Mouse (Mus musculus): ENCODE measurements around the gene Baiap2l1. TPM values are rescaled to one million over a fixed set of nuclear protein-coding genes. Genes with fewer than 3 reads are reported as not detected.
"Not testable (repeated sequence)": the region's sequence is repeated elsewhere in the genome, so short reads cannot be mapped to it uniquely, and the experiment has no call there.

Gene Baiap2l1
- total RNA-seq, 2 experiments from 2014 or later = not detected

GRCm38 (mm10) chr5:144352250-144353047 lies 5.5 kb downstream of the Baiap2l1 start:
- no peak for ATAC-seq (replicated peaks; ENCODE audit: poor library complexity, severe bottlenecking)

GRCm38 (mm10) chr5:144351185-144351584 lies 6.7 kb downstream of the Baiap2l1 start:
- no peak for ATAC-seq (replicated peaks; ENCODE audit: poor library complexity, severe bottlenecking)

- no peak for ATAC-seq (replicated peaks; ENCODE audit: poor library complexity, severe bottlenecking)
These were observed 13.3 kb downstream of the Baiap2l1 start for GRCm38 (mm10) chr5:144344592-144344991.

GRCm38 (mm10) chr5:144341085-144341484 lies 16.8 kb downstream of the Baiap2l1 start:
- no peak for ATAC-seq (replicated peaks; ENCODE audit: poor library complexity, severe bottlenecking)

GRCm38 (mm10) chr5:144338787-144339186 lies 19.1 kb downstream of the Baiap2l1 start:
- no peak for ATAC-seq (replicated peaks; ENCODE audit: poor library complexity, severe bottlenecking)

- ATAC-seq (replicated peaks; ENCODE audit: poor library complexity, severe bottlenecking) = not testable (repeated sequence)
These were observed 22.6 kb downstream of the Baiap2l1 start for GRCm38 (mm10) chr5:144335357-144335756.

- no peak for ATAC-seq (replicated peaks; ENCODE audit: poor library complexity, severe bottlenecking)
These were observed 23.9 kb downstream of the Baiap2l1 start for GRCm38 (mm10) chr5:144334010-144334409.

GRCm38 (mm10) chr5:144322717-144323116 lies 35.2 kb downstream of the Baiap2l1 start:
- ATAC-seq (replicated peaks; ENCODE audit: poor library complexity, severe bottlenecking) = no peak

GRCm38 (mm10) chr5:144321681-144322080 lies 36.2 kb downstream of the Baiap2l1 start:
- ATAC-seq (replicated peaks; ENCODE audit: poor library complexity, severe bottlenecking) = no peak

GRCm38 (mm10) chr5:144318286-144318685 lies 39.6 kb downstream of the Baiap2l1 start:
- no peak for ATAC-seq (replicated peaks; ENCODE audit: poor library complexity, severe bottlenecking)

GRCm38 (mm10) chr5:144317426-144317825 lies 40.5 kb downstream of the Baiap2l1 start:
- ATAC-seq (replicated peaks; ENCODE audit: poor library complexity, severe bottlenecking) = no peak

GRCm38 (mm10) chr5:144316442-144316841 lies 41.5 kb downstream of the Baiap2l1 start:
- no peak for ATAC-seq (replicated peaks; ENCODE audit: poor library complexity, severe bottlenecking)

- ATAC-seq (replicated peaks; ENCODE audit: poor library complexity, severe bottlenecking) = no peak
These were observed 43.0 kb downstream of the Baiap2l1 start for GRCm38 (mm10) chr5:144314731-144315494.

- peak; percentile 82 for ATAC-seq (replicated peaks; ENCODE audit: poor library complexity, severe bottlenecking)
These were observed 44.6 kb downstream of the Baiap2l1 start for GRCm38 (mm10) chr5:144313335-144313734.

GRCm38 (mm10) chr5:144312183-144312582 lies 45.7 kb downstream of the Baiap2l1 start:
- ATAC-seq (replicated peaks; ENCODE audit: poor library complexity, severe bottlenecking) = peak; percentile 73

- ATAC-seq (replicated peaks; ENCODE audit: poor library complexity, severe bottlenecking) = no peak
These were observed 49.0 kb downstream of the Baiap2l1 start for GRCm38 (mm10) chr5:144308929-144309328.

- ATAC-seq (replicated peaks; ENCODE audit: poor library complexity, severe bottlenecking) = no peak
These were observed 54.8 kb downstream of the Baiap2l1 start for GRCm38 (mm10) chr5:144303071-144303470.

GRCm38 (mm10) chr5:144296090-144296604 lies 61.8 kb downstream of the Baiap2l1 start:
- no peak for ATAC-seq (replicated peaks; ENCODE audit: poor library complexity, severe bottlenecking)

- ATAC-seq (replicated peaks; ENCODE audit: poor library complexity, severe bottlenecking) = no peak
These were observed 62.6 kb downstream of the Baiap2l1 start for GRCm38 (mm10) chr5:144295357-144295756.

GRCm38 (mm10) chr5:144294908-144295307 lies 63.0 kb downstream of the Baiap2l1 start:
- ATAC-seq (replicated peaks; ENCODE audit: poor library complexity, severe bottlenecking) = peak; percentile 98

GRCm38 (mm10) chr5:144289769-144290440 lies 68.0 kb downstream of the Baiap2l1 start:
- 0 out of 2 replicates have a peak, but pooled peaks have one; percentile 20 for ATAC-seq (replicated peaks; ENCODE audit: poor library complexity, severe bottlenecking)
